Mouse (Mus musculus) MN1 (cell line): ENCODE measurements around the gene Atp1b1.

Experiments
- DNase-seq: peaks from one replicate; pipeline ENCODE4 v3.0.0-alpha.2; 2016; ENCODE audit warnings: low spot score

Atp1b1 gene

GRCm38 (mm10) chr1:164467406-164467805 is 9.3 kb upstream of the Atp1b1 start:
- DNase-seq, result no peak

- peak; percentile 59 for DNase-seq
Measured at GRCm38 (mm10) chr1:164461726-164462125, 3.6 kb upstream of the Atp1b1 start.

GRCm38 (mm10) chr1:164460921-164461697 is 3.0 kb upstream of the Atp1b1 start:
- peak; percentile 13 for DNase-seq

- no peak for DNase-seq
Measured at GRCm38 (mm10) chr1:164459127-164459905, 1.2 kb upstream of the Atp1b1 start.

GRCm38 (mm10) chr1:164458621-164459051 is 481 bp upstream of the Atp1b1 start:
- peak; percentile 34 for DNase-seq

GRCm38 (mm10) chr1:164457531-164458244 is 467 bp downstream of the Atp1b1 start:
- peak; percentile 77 for DNase-seq

GRCm38 (mm10) chr1:164456731-164457130 is 1.4 kb downstream of the Atp1b1 start:
- no peak for DNase-seq

- no peak for DNase-seq
Measured at GRCm38 (mm10) chr1:164456065-164456464, 2.1 kb downstream of the Atp1b1 start.

- DNase-seq, result no peak
Measured at GRCm38 (mm10) chr1:164455614-164456013, 2.5 kb downstream of the Atp1b1 start.

- peak; percentile 46 for DNase-seq
Measured at GRCm38 (mm10) chr1:164454747-164455400, 3.3 kb downstream of the Atp1b1 start.

- DNase-seq, result no peak
Measured at GRCm38 (mm10) chr1:164453739-164454138, 4.4 kb downstream of the Atp1b1 start.

- no peak for DNase-seq
Measured at GRCm38 (mm10) chr1:164453146-164453545, 5.0 kb downstream of the Atp1b1 start.

GRCm38 (mm10) chr1:164452580-164452979 is 5.6 kb downstream of the Atp1b1 start:
- DNase-seq, result no peak

- no peak for DNase-seq
Measured at GRCm38 (mm10) chr1:164451346-164451745, 6.8 kb downstream of the Atp1b1 start.

GRCm38 (mm10) chr1:164450644-164451043 is 7.5 kb downstream of the Atp1b1 start:
- no peak for DNase-seq

- DNase-seq, result no peak
Measured at GRCm38 (mm10) chr1:164450231-164450630, 7.9 kb downstream of the Atp1b1 start.

GRCm38 (mm10) chr1:164449626-164450025 is 8.5 kb downstream of the Atp1b1 start:
- DNase-seq, result no peak

GRCm38 (mm10) chr1:164447521-164447920 is 10.6 kb downstream of the Atp1b1 start:
- DNase-seq, result no peak

GRCm38 (mm10) chr1:164446535-164446934 is 11.6 kb downstream of the Atp1b1 start:
- DNase-seq, result no peak

GRCm38 (mm10) chr1:164445620-164446162 is 12.5 kb downstream of the Atp1b1 start:
- DNase-seq, result no peak

- DNase-seq, result no peak
Measured at GRCm38 (mm10) chr1:164441408-164441974, 16.7 kb downstream of the Atp1b1 start.
